Mouse (Mus musculus) CD4-positive helper T cell, adult 2 months (primary cell): ENCODE data around the gene Cyp4x1.

Experiments
- DNase-seq: peaks from one replicate; pipeline ENCODE4 v3.0.0-alpha.2; 2012; ENCODE audit warnings: low read depth, missing footprints, low spot score

Gene Cyp4x1

DNA sequence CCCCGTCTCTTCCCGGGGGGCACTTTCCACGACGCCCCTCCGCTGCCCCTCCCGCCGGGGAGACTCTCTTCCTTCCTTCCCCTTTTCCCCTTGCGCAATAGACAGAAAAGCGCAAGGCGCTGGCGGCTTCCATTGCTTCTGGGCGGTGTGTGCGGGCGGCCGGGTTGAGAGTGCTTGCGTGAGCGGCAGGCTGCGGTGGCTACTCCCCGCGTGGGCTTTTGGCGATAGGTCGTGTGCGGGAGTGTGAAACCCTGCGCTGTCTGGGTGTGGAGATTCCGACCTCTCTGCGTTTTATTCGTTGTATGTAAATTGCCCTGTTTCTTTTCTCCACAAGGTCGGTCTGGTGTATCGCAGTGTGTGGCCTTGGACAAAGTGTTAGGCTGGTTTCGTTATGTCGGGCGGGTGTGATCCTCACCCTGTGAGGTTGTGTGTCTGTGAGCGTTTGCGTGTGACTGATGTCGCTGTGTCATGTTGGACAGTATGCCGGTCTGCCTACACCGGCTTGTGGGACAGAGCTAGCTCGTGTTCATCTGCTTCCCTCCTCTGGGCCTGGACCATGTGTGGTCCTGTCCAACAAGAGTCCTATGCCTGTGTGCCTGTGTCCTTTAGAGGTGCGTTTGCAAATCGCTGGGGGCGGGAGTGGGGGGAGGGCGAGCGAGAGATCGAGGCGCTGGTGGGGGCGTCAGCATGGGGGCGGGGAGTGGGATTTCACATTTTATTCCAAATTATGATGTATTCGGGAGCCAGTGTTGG is 77.0 kb downstream of the Cyp4x1 start:
- peak; percentile 50 for DNase-seq

GRCm38 (mm10) chr4:115056371-115056920 is 77.6 kb downstream of the Cyp4x1 start, which contains the start of gene Tal1:
Gene Tal1, plus strand, starts transcription at chr4:115056426.
- DNase-seq: no peak
